Mouse (Mus musculus) adrenal gland, adult 2 months (tissue): ENCODE data around the gene Slco1b2. TPM values are rescaled to one million over a fixed set of nuclear protein-coding genes. Genes with fewer than 3 reads are reported as not detected.
A peak's percentile ranks its signal among the peaks of the same experiment; 100 is the strongest.
"Not testable (repeated sequence)": the region's sequence is repeated elsewhere in the genome, so short reads cannot be mapped to it uniquely, and the experiment has no call there.

Experiments
- DNase-seq: peaks from one replicate; pipeline ENCODE4 v3.0.0; 2021
- long read RNA-seq: library from polyadenylated mRNA; stranded (forward); transcript quantifications from one replicate; pipeline ENCODE4 v2.0.0, GENCODE M21; 2021
- polyA plus RNA-seq: library from polyadenylated mRNA; depleted of rRNA; stranded (reverse); fragments of >200 nt; gene quantifications from 2 replicates; pipeline ENCODE4 v1.2.3, GENCODE M21; 2012; rRNA removed
- total RNA-seq, 2 experiments: library from RNA; stranded (reverse); gene quantifications; 2 replicates each; pipeline ENCODE4 v1.2.3; 2021

Slco1b2 gene
- total RNA-seq (1 to 10 TPM in 1 of 2 experiments, under 1 TPM in 1; 0.90 to 1.6 TPM), polyA plus RNA-seq (not detected in 2 replicates)
- long read RNA-seq = 0 reads

- DNase-seq = no peak
Measured at GRCm38 (mm10) chr6:141629291-141629690, at the start of gene Slco1b2. Slco1b2 (plus strand) TSS chr6:141629518.

GRCm38 (mm10) chr6:141584791-141585403, 44.4 kb upstream of the Slco1b2 start:
- DNase-seq = no peak

- DNase-seq = no peak
Measured at GRCm38 (mm10) chr6:141590002-141590401, 39.3 kb upstream of the Slco1b2 start.

- DNase-seq = not testable (repeated sequence)
Measured at GRCm38 (mm10) chr6:141590598-141591200, 38.6 kb upstream of the Slco1b2 start.

- no peak for DNase-seq
Measured at GRCm38 (mm10) chr6:141596081-141596480, 33.2 kb upstream of the Slco1b2 start.

- no peak for DNase-seq
Measured at GRCm38 (mm10) chr6:141597037-141597436, 32.3 kb upstream of the Slco1b2 start.

- no peak for DNase-seq
Measured at GRCm38 (mm10) chr6:141600940-141601339, 28.4 kb upstream of the Slco1b2 start.

GRCm38 (mm10) chr6:141610702-141611260, 18.5 kb upstream of the Slco1b2 start:
- DNase-seq = peak; percentile 47

GRCm38 (mm10) chr6:141614017-141614416, 15.3 kb upstream of the Slco1b2 start:
- no peak for DNase-seq

GRCm38 (mm10) chr6:141615348-141615747, 14.0 kb upstream of the Slco1b2 start:
- DNase-seq = peak; percentile 17

GRCm38 (mm10) chr6:141632935-141633334, 3.6 kb downstream of the Slco1b2 start:
- peak; percentile 11 for DNase-seq

- no peak for DNase-seq
Measured at GRCm38 (mm10) chr6:141635250-141635649, 5.9 kb downstream of the Slco1b2 start.

- DNase-seq = peak; percentile 56
Measured at GRCm38 (mm10) chr6:141640639-141641038, 11.3 kb downstream of the Slco1b2 start.

- no peak for DNase-seq
Measured at GRCm38 (mm10) chr6:141687008-141687407, 57.7 kb downstream of the Slco1b2 start.

GRCm38 (mm10) chr6:141691246-141691645, 61.9 kb downstream of the Slco1b2 start:
- DNase-seq = no peak

Other genes starting within 250 kb of the Slco1b2 start
- gene Slco1c1, start 105.2 kb upstream of the Slco1b2 start, total RNA-seq = under 1 TPM; 0.26 to 0.48 TPM
- 0.04 TPM in 1 of 2 replicates, not detected in the other for gene Slco1c1, start 105.2 kb upstream of the Slco1b2 start, polyA plus RNA-seq
- gene Gm5724, start 144.3 kb downstream of the Slco1b2 start, total RNA-seq = not detected
- gene Gm5724, start 144.3 kb downstream of the Slco1b2 start, polyA plus RNA-seq = not detected in 2 replicates
- under 1 TPM; 0.21 to 0.37 TPM for gene Slco1a4, start 226.7 kb downstream of the Slco1b2 start, total RNA-seq
- gene Slco1a4, start 226.7 kb downstream of the Slco1b2 start, polyA plus RNA-seq = not detected in 2 replicates